Mouse (Mus musculus) midbrain, postnatal 0 days (tissue): ENCODE results near the gene Aplf. TPM values are rescaled to one million over a fixed set of nuclear protein-coding genes. Genes with fewer than 3 reads are reported as not detected.

Experiments
- ATAC-seq: fragments of 200-750 bp; cut with Nextera tagmentation; 2 replicates; pipeline ENCODE4 v1.8.0; 2017; ENCODE audit warnings: moderate number of reproducible peaks, mild to moderate bottlenecking, moderate TSS enrichment, moderate library complexity; ENCODE audit not compliant: low FRiP score
- DNase-seq: peaks from one replicate; pipeline ENCODE4 v3.0.0-alpha.2; 2015; ENCODE audit warnings: low spot score
- H3K27ac ChIP-seq: fragments of 300-500 bp; sonication (generic); 2 replicates; pipeline ENCODE4 v1.5.1; 2014; ENCODE audit warnings: low read depth, mild to moderate bottlenecking, low read length, mixed read lengths
- H3K27me3 ChIP-seq: fragments of 300-500 bp; sonication (generic); 2 replicates; pipeline ENCODE4 v1.6.1; 2014; ENCODE audit warnings: low read length, control low read depth, mixed read lengths; ENCODE audit not compliant: insufficient read depth
- H3K36me3 ChIP-seq: fragments of 300-500 bp; sonication (generic); 2 replicates; pipeline ENCODE4 v1.6.1; 2014; ENCODE audit warnings: low read length, control low read depth, mixed read lengths; ENCODE audit not compliant: insufficient read depth
- H3K4me1 ChIP-seq: fragments of 300-500 bp; sonication (generic); 2 replicates; pipeline ENCODE4 v1.6.1; 2014; ENCODE audit warnings: mild to moderate bottlenecking, control low read depth, antibody characterized with exemption, low read length, mixed read lengths; ENCODE audit not compliant: insufficient read depth
- H3K4me2 ChIP-seq: fragments of 300-500 bp; sonication (generic); 2 replicates; pipeline ENCODE4 v1.6.1; 2014; ENCODE audit warnings: low read depth, mild to moderate bottlenecking, low read length, mixed read lengths; ENCODE audit not compliant: poor library complexity, severe bottlenecking
- H3K4me3 ChIP-seq: fragments of 300-500 bp; sonication (generic); 2 replicates; pipeline ENCODE4 v1.5.1; 2014; ENCODE audit warnings: low read depth, mild to moderate bottlenecking, low read length, moderate library complexity
- H3K9ac ChIP-seq: fragments of 300-500 bp; sonication (generic); replicated peaks from 2 replicates; pipeline ENCODE4 v1.6.1; 2014; ENCODE audit warnings: mild to moderate bottlenecking, low read length, moderate library complexity, mixed read lengths; ENCODE audit not compliant: poor library complexity, severe bottlenecking
- H3K9me3 ChIP-seq: fragments of 300-500 bp; sonication (generic); 2 replicates; pipeline ENCODE4 v1.6.1; 2016; ENCODE audit warnings: low read length, control low read depth
- CTCF ChIP-seq: IDR thresholded peaks from 2 replicates; pipeline ENCODE4 v1.5.1; 2016; ENCODE audit warnings: antibody characterized with exemption, mild to moderate bottlenecking
- WGBS: fragments of 180-500 bp; shearing (Covaris S2); extraction: QIAGEN DNeasy Blood & Tissue Kit; methylation state at CpG from one replicate; pipeline ENCODE4 v1.1.7; 2014; 5-methylcytosine and 5-hydroxymethylcytosine counted together
- polyA plus RNA-seq: library from polyadenylated mRNA; unstranded; fragments of >200 nt; fragmentation: Nextera tagmentation; extraction: Ambion mirVana; gene quantifications from 2 replicates; pipeline ENCODE4 v1.2.1, GENCODE M21; 2015
- total RNA-seq: library from RNA; depleted of rRNA; stranded (reverse); fragments of >200 nt; gene quantifications from 2 replicates; pipeline ENCODE4 v1.2.3, GENCODE M21; 2014

Gene Aplf
- total and polyA plus RNA-seq, 2 experiments from 2014 or later = 4.4 to 5.5 TPM

DNA sequence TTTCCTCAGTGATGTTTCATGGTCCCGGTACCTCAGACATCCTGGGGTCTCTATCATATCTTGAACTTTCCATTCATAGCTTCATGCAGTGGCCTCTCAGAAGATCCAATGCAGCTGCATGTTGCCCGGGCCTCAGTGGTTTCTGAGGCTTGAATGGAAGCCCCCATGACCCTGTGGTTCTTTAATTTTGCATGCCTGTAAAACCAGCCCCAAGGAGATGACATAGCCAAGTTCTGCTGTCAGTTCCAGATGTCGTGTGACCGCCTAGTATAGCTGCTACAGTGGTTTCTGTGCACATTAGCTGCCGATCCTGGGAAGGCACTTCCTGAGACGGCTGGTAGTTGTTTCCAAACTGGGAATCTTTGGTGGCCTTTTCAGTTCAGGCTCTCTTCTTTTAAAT, 77.8 kb downstream of the Aplf start:
- TF ChIP-seq CTCF = no peak
- Histone ChIP-seq H3K9ac (no peak overlapping the region), H3K27me3 (0 out of 2 replicates have a peak, but pooled peaks cover 5% of the 10 kb centered on the region), H3K27ac (no peak overlapping the region), H3K4me1 (no peaks in the 10 kb centered on the region), H3K4me2 (no peak overlapping the region), H3K36me3 (no peaks in the 10 kb centered on the region), H3K4me3 (no peak overlapping the region), H3K9me3 (no peaks in the 10 kb centered on the region)
- DNase-seq (no peak), ATAC-seq (no peak)
- 87% methylated on average over 6 of the region's 6 CpGs for WGBS

DNA sequence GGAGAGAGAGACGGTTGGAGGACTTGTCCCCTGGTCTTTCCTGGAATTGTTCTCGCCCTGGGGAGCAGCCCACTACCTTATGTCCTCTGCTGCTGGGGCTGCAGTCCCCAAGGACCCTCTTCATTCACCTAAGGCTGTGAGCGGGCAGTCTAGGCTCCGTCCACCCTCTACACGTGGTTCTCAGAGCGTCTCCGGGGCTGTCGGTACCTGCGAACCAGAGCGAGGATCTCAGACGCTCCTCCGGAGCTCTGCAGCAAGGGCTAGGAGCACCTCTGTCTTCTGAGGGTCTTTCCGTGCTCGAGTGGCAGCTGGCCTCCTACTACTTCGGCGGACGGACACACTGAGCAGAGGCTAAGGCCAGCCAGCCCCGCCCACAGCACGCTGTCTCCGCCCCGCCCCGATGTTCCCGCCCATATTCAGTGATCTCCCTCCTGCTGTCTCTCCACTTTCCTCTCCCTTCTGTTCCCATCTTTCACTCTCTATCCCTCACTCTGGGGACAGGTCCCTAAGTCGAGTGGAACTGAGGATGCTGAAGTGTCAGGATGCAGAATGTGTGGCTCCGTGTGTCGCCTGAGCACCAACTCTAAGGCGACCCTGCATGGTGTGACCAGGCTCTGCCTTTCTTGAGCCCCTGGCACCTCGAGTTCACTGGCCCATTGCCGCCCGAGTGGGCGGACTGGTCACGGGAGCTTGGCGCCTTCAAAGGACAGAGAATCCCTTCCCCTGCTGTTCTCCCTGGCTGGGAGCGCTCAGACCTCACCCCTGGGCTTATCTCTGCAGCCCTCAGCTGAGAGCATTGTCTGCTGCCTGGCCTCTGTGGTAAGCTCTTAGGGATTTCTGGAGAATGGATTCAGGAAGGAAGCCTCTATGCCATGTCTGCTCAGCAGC, 81.4 kb downstream of the Aplf start, which contains the start of gene Prokr1:
TSS of gene Prokr1 (minus strand) at position 350 of the 888 bp plus-strand sequence.
- Histone ChIP-seq H3K36me3 (no peaks in the 10 kb centered on the region), H3K9me3 (no peaks in the 10 kb centered on the region), H3K4me3 (peak within 1 kb of the TSS; percentile 44), H3K9ac (peak within 1 kb of the TSS; percentile 46), H3K27ac (0 out of 2 replicates have a peak within 1 kb of the TSS, but pooled peaks have one; percentile 32), H3K4me1 (no peaks in the 10 kb centered on the region), H3K4me2 (peak within 1 kb of the TSS; percentile 93), H3K27me3 (0 out of 2 replicates have a peak, but pooled peaks cover 5% of the 10 kb centered on the region)
- TF ChIP-seq CTCF = no peak
- peak; percentile 47; the same call in 1 of the 2 replicates for ATAC-seq
- peak; percentile 28 for DNase-seq
- under 1% methylated on average over 34 of the region's 34 CpGs for WGBS

DNA sequence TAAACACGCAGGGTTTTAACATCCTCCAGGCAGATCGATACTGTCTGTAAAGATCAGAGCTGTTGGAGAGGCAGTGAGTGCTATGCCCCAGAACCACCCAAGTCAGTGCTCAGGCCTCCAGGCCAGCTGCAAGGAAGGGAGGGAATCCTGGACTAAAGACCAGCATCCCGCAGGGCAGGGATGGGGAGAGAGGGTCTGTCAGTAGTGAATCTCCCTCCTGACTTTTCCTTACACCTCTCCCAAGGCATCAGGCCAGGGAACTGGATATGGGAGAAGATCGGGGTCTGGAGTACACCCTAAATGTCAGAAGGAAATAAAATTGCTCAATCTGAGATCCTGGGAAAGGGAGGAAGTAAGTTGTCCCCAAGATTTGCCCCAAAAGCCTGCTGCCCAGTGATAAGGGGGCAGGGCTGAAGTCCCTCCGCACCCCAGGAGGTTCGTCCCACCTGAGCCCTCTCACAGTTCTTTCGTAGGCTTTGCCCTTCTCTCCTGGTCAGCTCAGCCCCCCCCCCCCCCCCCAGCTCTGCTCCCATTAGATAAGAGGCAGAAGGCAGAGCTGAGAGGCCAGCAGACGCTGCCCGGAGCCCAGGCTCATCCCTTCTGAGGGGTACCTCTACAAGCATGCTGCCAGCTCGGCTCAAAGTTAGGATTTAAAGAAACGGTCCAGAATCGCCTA, 82.1 kb downstream of the Aplf start:
- 11% methylated on average over 12 of the region's 12 CpGs for WGBS
- H3K4me1 ChIP-seq = no peaks in the 10 kb centered on the region
- peak overlapping the region; percentile 93 for H3K4me2 ChIP-seq
- no peaks in the 10 kb centered on the region for H3K36me3 ChIP-seq
- DNase-seq (no peak), ATAC-seq (no peak)
- H3K27ac ChIP-seq = no peak overlapping the region
- no peaks in the 10 kb centered on the region for H3K9me3 ChIP-seq
- H3K4me3 ChIP-seq = peak overlapping the region; percentile 44
- H3K27me3 ChIP-seq = 0 out of 2 replicates have a peak, but pooled peaks cover 5% of the 10 kb centered on the region
- TF ChIP-seq CTCF = no peak
- no peak overlapping the region for H3K9ac ChIP-seq

DNA sequence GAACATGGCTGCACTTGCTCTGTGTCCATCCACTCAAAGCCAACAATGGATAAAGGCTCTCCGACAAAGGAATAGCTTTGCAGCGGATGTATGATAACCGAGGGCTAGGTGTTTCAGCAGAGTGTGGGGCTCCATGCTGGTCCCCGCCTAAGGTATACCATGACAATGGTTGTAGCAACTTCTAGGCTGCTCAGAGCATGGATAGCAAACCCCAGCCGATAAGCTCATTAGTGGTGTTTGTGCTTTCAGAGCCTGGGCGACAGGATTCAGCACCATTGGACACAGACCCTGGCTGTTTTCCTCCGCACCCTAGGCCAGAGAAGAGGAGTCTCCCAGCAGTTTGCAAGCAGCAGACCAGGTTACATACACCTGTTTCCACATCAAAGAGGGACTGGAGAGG, 88.0 kb downstream of the Aplf start:
- Histone ChIP-seq H3K9ac (no peak overlapping the region), H3K27ac (no peak overlapping the region), H3K27me3 (no peaks in the 10 kb centered on the region), H3K9me3 (no peaks in the 10 kb centered on the region), H3K4me3 (no peak overlapping the region), H3K4me1 (no peaks in the 10 kb centered on the region), H3K4me2 (no peak overlapping the region), H3K36me3 (no peaks in the 10 kb centered on the region)
- DNase-seq (no peak), ATAC-seq (no peak)
- 87% methylated on average over 7 of the region's 7 CpGs for WGBS
- no peak for TF ChIP-seq CTCF

DNA sequence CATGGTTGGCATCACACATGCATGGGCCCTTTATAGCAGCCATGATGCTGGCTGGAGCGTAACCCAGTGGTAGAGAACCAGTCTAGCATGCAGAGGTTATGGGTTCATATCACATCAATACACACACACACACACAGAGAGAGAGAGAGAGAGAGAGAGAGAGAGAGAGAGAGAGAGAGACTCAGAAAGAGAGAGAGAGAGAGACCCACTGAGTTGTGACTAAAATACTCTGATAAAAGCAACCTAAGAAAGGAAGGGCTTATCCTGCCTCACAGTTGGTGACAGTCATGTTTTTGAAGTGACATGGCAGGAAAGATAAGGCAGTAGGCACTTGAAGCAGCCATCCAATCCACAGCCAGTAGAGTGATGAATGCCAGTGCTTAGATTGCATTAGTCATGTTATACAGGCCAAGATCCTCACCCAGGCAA, 88.8 kb downstream of the Aplf start:
- Histone ChIP-seq H3K4me1 (no peaks in the 10 kb centered on the region), H3K36me3 (no peaks in the 10 kb centered on the region), H3K4me2 (no peak overlapping the region), H3K27ac (no peak overlapping the region), H3K27me3 (no peaks in the 10 kb centered on the region), H3K9ac (no peak overlapping the region), H3K4me3 (no peak overlapping the region), H3K9me3 (no peaks in the 10 kb centered on the region)
- ATAC-seq = no peak
- DNase-seq = no peak
- 92% methylated on average over 1 of the region's 1 CpGs for WGBS
- TF ChIP-seq CTCF = no peak

DNA sequence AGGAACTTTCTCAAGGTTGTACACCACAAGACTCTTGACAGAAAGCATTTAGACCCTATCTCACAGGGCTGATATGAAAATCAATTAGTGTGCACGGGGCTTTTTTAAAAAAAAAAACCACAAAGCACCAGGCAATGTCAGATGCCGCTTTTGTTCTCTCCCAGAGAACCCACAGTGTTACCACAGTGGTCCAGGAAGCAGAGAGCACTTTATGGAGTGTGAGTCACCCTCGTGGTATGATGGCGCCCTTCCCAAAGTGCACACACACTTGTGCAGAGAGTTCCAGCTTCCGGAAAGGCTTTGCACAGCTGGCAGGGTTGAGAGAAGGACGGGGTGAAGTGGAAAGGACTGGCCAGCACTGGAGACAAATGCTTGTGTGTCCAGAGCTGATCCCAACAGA, 89.5 kb downstream of the Aplf start:
- Histone ChIP-seq H3K4me1 (no peaks in the 10 kb centered on the region), H3K27me3 (no peaks in the 10 kb centered on the region), H3K9me3 (no peaks in the 10 kb centered on the region), H3K27ac (no peak overlapping the region), H3K4me2 (no peak overlapping the region), H3K36me3 (no peaks in the 10 kb centered on the region), H3K9ac (no peak overlapping the region), H3K4me3 (no peak overlapping the region)
- DNase-seq (no peak), ATAC-seq (no peak)
- WGBS = 76% methylated on average over 6 of the region's 6 CpGs
- no peak for TF ChIP-seq CTCF
